Mouse (Mus musculus) lung, adult 2 months (tissue): ENCODE results near the gene Coq10a.

Experiments
- CTCF ChIP-seq: fragments of 200-500 bp; IDR thresholded peaks from 2 replicates; pipeline ENCODE4 v1.5.1; 2011; ENCODE audit warnings: mild to moderate bottlenecking, low read length, control low read depth; ENCODE audit not compliant: insufficient read depth
- POLR2A ChIP-seq: fragments of 200-500 bp; IDR thresholded peaks from 2 replicates; pipeline ENCODE4 v1.6.1; 2011; ENCODE audit warnings: low read depth, mild to moderate bottlenecking, control low read depth, low read length, borderline replicate concordance; ENCODE audit errors: extremely low read depth

GRCm38 (mm10) chr10:128343436-128343835 lies 25.4 kb downstream of the Coq10a start:
- TF ChIP-seq CTCF (no peak), POLR2A (no peak)
